Mouse (Mus musculus): ENCODE data around the gene Ccdc159. TPM values are rescaled to one million over a fixed set of nuclear protein-coding genes. Genes with fewer than 3 reads are reported as not detected.
A peak's percentile ranks its signal among the peaks of the same experiment; 100 is the strongest.

The Ccdc159 gene
- polyA plus RNA-seq, 1 experiment from 2014 or later, result 8.1 TPM

DNA sequence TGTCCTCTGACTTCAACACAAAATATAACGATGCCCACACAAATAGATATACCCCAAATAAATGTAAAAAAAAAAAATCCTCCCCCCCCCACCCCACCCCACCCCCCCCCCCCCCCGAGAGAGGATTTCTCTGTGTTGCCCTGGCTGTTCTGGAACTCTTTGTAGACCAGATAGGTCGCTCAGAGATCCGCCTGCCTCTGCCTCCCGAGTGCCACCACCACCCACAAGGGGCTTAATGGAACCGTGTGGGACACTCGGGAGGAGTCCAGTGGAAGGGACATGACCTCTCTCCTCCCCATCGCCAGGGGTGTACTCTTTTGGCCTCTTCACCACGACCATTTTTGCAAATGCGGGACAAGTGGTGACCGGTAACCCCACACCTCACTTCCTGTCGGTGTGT, 15.8 kb downstream of the Ccdc159 start:
- Histone ChIP-seq H3K27ac (ENCODE audit: low read depth, low read length) (no peak overlapping the region), H3K36me3 (ENCODE audit: control insufficient read depth, insufficient read depth, low read length) (peaks cover 11% of the 10 kb centered on the region; the same call in 1 of the 2 replicates), H3K4me1 (ENCODE audit: control insufficient read depth, insufficient read depth, low read length) (peaks cover 6% of the 10 kb centered on the region), H3K9me3 (ENCODE audit: control insufficient read depth, low read length) (no peaks in the 10 kb centered on the region), H3K4me3 (ENCODE audit: low read depth, low read length) (no peak overlapping the region), H3K4me2 (ENCODE audit: low read depth, low read length) (no peak overlapping the region), H3K27me3 (ENCODE audit: control insufficient read depth, insufficient read depth, low read length) (no peaks in the 10 kb centered on the region), H3K9ac (replicated peaks; ENCODE audit: low read depth, low read length) (no peak overlapping the region)
- no peak for ATAC-seq (ENCODE audit: low read depth)
- WGBS, result 79% methylated on average over 12 of the region's 12 CpGs

DNA sequence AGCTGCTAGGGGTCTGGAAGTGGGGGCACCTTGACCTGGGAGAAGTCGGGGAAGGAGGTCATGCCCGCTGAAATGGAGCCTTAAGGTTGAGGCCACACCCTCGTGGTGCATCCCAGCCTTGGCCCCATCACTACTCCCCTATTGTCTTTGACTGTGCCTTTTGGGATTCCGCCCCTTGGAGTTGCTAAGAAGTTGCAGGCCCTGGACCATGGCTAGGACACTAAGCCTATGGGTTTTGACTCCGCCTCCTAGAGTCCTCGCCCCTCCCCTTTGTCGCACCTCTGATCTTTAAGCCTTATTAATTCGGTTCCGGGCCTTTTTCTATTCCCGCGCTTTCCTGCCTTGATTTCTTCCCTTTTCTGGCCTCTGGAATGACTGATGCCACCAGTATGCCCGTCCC, 16.4 kb downstream of the Ccdc159 start:
- no peak overlapping the region for H3K9ac ChIP-seq (replicated peaks; ENCODE audit: low read depth, low read length)
- no peaks in the 10 kb centered on the region for H3K9me3 ChIP-seq (ENCODE audit: control insufficient read depth, low read length)
- 0 out of 2 replicates have a peak, but pooled peaks have one; percentile 22 for ATAC-seq (ENCODE audit: low read depth)
- H3K27ac ChIP-seq (ENCODE audit: low read depth, low read length), result no peak overlapping the region
- H3K4me3 ChIP-seq (ENCODE audit: low read depth, low read length), result no peak overlapping the region
- H3K36me3 ChIP-seq (ENCODE audit: control insufficient read depth, insufficient read depth, low read length), result peaks cover 11% of the 10 kb centered on the region; the same call in 1 of the 2 replicates
- WGBS, result 51% methylated on average over 12 of the region's 12 CpGs
- no peaks in the 10 kb centered on the region for H3K27me3 ChIP-seq (ENCODE audit: control insufficient read depth, insufficient read depth, low read length)
- H3K4me2 ChIP-seq (ENCODE audit: low read depth, low read length), result no peak overlapping the region
- no peaks in the 10 kb centered on the region for H3K4me1 ChIP-seq (ENCODE audit: control insufficient read depth, insufficient read depth, low read length)

DNA sequence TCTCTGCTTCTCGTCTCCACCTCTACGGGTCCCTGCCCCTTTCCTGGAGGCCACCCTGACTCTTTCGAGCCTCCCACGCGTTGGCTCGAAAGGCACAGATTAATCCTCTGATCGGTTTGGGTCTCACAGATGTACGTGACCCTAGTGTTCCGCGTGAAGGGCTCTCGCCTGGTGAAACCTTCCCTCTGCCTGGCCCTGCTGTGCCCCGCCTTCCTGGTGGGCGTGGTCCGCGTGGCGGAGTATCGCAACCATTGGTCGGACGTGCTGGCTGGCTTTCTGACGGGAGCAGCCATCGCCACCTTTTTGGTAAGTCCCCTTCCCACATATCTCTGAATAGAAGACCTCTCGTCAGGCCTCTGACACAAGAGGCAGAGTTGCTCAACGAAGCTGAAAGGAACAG, 17.0 kb downstream of the Ccdc159 start:
- WGBS, result 20% methylated on average over 23 of the region's 23 CpGs
- H3K4me2 ChIP-seq (ENCODE audit: low read depth, low read length), result no peak overlapping the region
- H3K4me1 ChIP-seq (ENCODE audit: control insufficient read depth, insufficient read depth, low read length), result no peaks in the 10 kb centered on the region
- H3K36me3 ChIP-seq (ENCODE audit: control insufficient read depth, insufficient read depth, low read length), result peaks cover 11% of the 10 kb centered on the region; the same call in 1 of the 2 replicates
- H3K27ac ChIP-seq (ENCODE audit: low read depth, low read length), result no peak overlapping the region
- no peak overlapping the region for H3K9ac ChIP-seq (replicated peaks; ENCODE audit: low read depth, low read length)
- H3K4me3 ChIP-seq (ENCODE audit: low read depth, low read length), result no peak overlapping the region
- ATAC-seq (ENCODE audit: low read depth), result no peak
- no peaks in the 10 kb centered on the region for H3K9me3 ChIP-seq (ENCODE audit: control insufficient read depth, low read length)
- no peaks in the 10 kb centered on the region for H3K27me3 ChIP-seq (ENCODE audit: control insufficient read depth, insufficient read depth, low read length)

DNA sequence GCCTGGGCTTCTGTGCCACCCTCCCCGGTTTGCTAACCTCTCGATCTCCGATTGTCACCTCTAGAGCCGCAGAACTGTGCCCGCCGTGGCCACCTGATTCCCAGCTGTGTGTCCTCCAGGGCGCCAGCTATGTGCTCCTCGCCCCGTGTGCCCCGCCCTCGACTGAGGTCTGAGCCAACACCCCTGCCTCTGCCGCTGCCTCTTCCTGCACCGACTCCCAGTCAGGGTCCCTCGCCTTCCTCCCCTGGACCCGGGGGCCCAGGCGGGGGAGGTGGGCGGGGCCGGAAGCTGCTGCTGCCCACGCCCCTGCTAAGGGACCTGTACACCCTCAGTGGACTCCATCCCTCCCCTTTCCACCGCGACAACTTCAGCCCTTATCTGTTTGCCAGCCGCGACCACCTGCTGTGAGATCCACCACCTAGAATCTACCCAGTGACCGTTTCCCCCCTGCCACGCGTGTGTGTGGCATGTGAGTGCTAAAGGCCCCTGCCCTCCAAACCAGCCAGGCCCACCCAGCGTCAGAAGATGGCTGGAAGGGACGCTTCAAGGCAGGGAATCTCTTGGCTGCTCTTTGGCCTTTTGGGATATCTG, 20.4 kb downstream of the Ccdc159 start:
- no peak overlapping the region for H3K27ac ChIP-seq (ENCODE audit: low read depth, low read length)
- H3K4me2 ChIP-seq (ENCODE audit: low read depth, low read length), result no peak overlapping the region
- H3K4me3 ChIP-seq (ENCODE audit: low read depth, low read length), result no peak overlapping the region
- H3K4me1 ChIP-seq (ENCODE audit: control insufficient read depth, insufficient read depth, low read length), result no peaks in the 10 kb centered on the region
- H3K9me3 ChIP-seq (ENCODE audit: control insufficient read depth, low read length), result no peaks in the 10 kb centered on the region
- WGBS, result 8% methylated on average over 28 of the region's 28 CpGs
- H3K36me3 ChIP-seq (ENCODE audit: control insufficient read depth, insufficient read depth, low read length), result 0 out of 2 replicates have a peak, but pooled peaks cover 5% of the 10 kb centered on the region
- H3K9ac ChIP-seq (replicated peaks; ENCODE audit: low read depth, low read length), result no peak overlapping the region
- no peaks in the 10 kb centered on the region for H3K27me3 ChIP-seq (ENCODE audit: control insufficient read depth, insufficient read depth, low read length)
- no peak for ATAC-seq (ENCODE audit: low read depth)

DNA sequence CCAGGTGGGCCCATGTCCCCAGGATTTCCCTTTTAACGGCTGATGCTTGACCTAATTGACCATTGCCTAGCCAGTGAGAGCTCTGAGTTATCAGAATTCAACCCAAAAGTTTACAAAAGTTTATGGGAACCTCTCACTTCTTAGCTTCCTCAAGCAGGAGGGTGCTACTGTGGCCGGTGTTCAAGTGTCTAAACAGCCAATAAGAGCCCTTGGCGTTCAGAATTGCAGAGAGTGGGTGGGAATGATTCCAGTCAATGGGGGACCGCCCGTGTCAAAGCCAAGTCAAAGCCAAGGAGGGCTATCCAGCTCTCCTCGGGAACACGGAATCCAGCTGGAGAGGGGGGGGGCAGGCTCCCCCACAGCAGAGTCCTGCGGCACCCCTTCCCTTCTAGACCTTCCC, 20.9 kb downstream of the Ccdc159 start:
- Histone ChIP-seq H3K4me1 (ENCODE audit: control insufficient read depth, insufficient read depth, low read length) (no peaks in the 10 kb centered on the region), H3K27ac (ENCODE audit: low read depth, low read length) (no peak overlapping the region), H3K36me3 (ENCODE audit: control insufficient read depth, insufficient read depth, low read length) (0 out of 2 replicates have a peak, but pooled peaks cover 5% of the 10 kb centered on the region), H3K9ac (replicated peaks; ENCODE audit: low read depth, low read length) (no peak overlapping the region), H3K27me3 (ENCODE audit: control insufficient read depth, insufficient read depth, low read length) (no peaks in the 10 kb centered on the region), H3K4me3 (ENCODE audit: low read depth, low read length) (no peak overlapping the region), H3K4me2 (ENCODE audit: low read depth, low read length) (no peak overlapping the region), H3K9me3 (ENCODE audit: control insufficient read depth, low read length) (no peaks in the 10 kb centered on the region)
- no peak for ATAC-seq (ENCODE audit: low read depth)
- WGBS, result 53% methylated on average over 8 of the region's 8 CpGs

DNA sequence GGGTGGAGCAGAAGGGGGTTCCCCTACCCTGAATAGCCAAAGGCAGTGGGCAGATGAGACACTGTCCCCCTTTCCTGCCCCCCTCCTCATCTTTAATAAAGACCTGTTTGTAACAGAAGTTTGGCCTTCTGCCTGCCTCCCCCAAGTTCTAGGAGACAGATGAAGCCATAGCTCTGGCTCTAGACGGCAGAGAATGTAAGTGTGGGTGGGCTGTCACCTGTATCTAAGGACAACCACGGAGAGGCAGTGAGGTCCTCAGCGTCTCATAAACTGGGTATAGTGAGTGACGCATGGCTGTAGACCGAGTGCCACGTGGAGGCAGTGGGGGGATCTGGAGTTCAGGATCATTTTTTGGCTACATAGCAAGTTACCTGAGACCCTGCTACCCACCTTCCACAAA, 21.5 kb downstream of the Ccdc159 start:
- 70% methylated on average over 6 of the region's 6 CpGs for WGBS
- Histone ChIP-seq H3K27ac (ENCODE audit: low read depth, low read length) (no peak overlapping the region), H3K9me3 (ENCODE audit: control insufficient read depth, low read length) (no peaks in the 10 kb centered on the region), H3K4me1 (ENCODE audit: control insufficient read depth, insufficient read depth, low read length) (no peaks in the 10 kb centered on the region), H3K36me3 (ENCODE audit: control insufficient read depth, insufficient read depth, low read length) (0 out of 2 replicates have a peak, but pooled peaks cover 5% of the 10 kb centered on the region), H3K9ac (replicated peaks; ENCODE audit: low read depth, low read length) (no peak overlapping the region), H3K4me3 (ENCODE audit: low read depth, low read length) (no peak overlapping the region), H3K27me3 (ENCODE audit: control insufficient read depth, insufficient read depth, low read length) (no peaks in the 10 kb centered on the region), H3K4me2 (ENCODE audit: low read depth, low read length) (no peak overlapping the region)
- no peak for ATAC-seq (ENCODE audit: low read depth)

DNA sequence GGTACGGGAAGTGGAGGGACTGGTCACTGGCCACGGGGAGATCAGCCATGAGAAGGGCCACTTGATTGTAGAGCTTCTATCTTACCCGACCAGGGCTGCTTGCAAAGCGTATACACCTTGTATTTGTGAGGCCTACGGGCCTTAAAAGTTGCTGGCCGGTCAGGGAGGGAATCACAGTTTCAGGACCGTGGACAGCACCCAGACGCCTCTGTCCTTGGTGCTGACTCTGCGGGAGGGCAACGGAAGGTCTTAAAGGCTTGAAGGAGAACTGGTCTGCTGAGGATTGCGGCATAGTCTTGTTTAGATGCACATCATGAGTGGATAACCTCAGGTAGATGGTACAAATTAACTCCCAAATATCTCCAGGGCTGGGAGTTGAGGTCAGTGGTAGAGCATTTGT, 23.1 kb downstream of the Ccdc159 start:
- 23% methylated on average over 11 of the region's 11 CpGs for WGBS
- no peak overlapping the region for H3K4me2 ChIP-seq (ENCODE audit: low read depth, low read length)
- H3K4me3 ChIP-seq (ENCODE audit: low read depth, low read length), result no peak overlapping the region
- 0 out of 2 replicates have a peak, but pooled peaks cover 5% of the 10 kb centered on the region for H3K36me3 ChIP-seq (ENCODE audit: control insufficient read depth, insufficient read depth, low read length)
- H3K27ac ChIP-seq (ENCODE audit: low read depth, low read length), result no peak overlapping the region
- no peak for ATAC-seq (ENCODE audit: low read depth)
- H3K4me1 ChIP-seq (ENCODE audit: control insufficient read depth, insufficient read depth, low read length), result no peaks in the 10 kb centered on the region
- H3K9ac ChIP-seq (replicated peaks; ENCODE audit: low read depth, low read length), result no peak overlapping the region
- H3K27me3 ChIP-seq (ENCODE audit: control insufficient read depth, insufficient read depth, low read length), result no peaks in the 10 kb centered on the region
- H3K9me3 ChIP-seq (ENCODE audit: control insufficient read depth, low read length), result no peaks in the 10 kb centered on the region

DNA sequence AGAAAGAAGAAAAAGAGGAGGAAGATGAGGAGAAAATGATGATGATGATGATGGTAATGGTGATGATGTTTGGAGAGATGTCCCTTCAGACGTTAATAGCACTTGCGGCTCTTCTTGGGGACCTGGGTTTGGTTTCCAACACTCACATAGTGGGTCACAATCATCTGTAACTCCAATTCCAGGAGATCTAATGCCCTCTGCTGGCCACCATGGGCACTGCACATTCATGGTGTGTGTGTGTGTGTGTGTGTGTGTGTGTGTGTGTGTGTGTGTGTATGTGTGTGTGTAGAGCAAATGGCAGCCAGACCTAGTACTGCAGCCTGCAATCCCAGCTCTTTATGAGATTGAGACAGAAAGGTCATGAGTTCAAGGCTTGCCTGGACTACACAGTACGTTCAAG, 24.7 kb downstream of the Ccdc159 start:
- no peaks in the 10 kb centered on the region for H3K27me3 ChIP-seq (ENCODE audit: control insufficient read depth, insufficient read depth, low read length)
- no peak overlapping the region for H3K27ac ChIP-seq (ENCODE audit: low read depth, low read length)
- WGBS, result 84% methylated on average over 3 of the region's 3 CpGs
- H3K4me3 ChIP-seq (ENCODE audit: low read depth, low read length), result no peak overlapping the region
- H3K9ac ChIP-seq (replicated peaks; ENCODE audit: low read depth, low read length), result no peak overlapping the region
- no peak for ATAC-seq (ENCODE audit: low read depth)
- no peak overlapping the region for H3K4me2 ChIP-seq (ENCODE audit: low read depth, low read length)
- H3K36me3 ChIP-seq (ENCODE audit: control insufficient read depth, insufficient read depth, low read length), result 0 out of 2 replicates have a peak, but pooled peaks cover 5% of the 10 kb centered on the region
- no peaks in the 10 kb centered on the region for H3K9me3 ChIP-seq (ENCODE audit: control insufficient read depth, low read length)
- H3K4me1 ChIP-seq (ENCODE audit: control insufficient read depth, insufficient read depth, low read length), result no peaks in the 10 kb centered on the region

DNA sequence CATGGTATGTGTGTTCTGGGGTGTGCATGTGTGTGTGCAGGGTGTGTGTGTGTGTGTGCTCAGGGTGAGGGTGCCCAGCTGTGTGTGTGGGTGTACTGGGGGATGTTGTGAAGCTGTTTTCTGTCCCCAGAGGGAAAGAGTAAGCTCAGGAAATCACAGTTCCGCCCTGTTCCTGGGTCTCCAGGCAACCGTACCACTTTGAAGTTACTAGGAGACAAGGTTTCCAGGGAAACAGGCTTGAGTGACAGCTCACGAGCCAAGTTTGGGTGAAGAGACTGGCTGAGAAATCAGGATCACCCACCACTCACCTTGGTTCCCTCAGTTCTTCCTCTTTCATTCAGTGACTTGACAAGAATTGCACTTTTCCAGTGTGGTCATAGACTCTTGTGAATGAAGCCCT, 26.3 kb downstream of the Ccdc159 start:
- no peaks in the 10 kb centered on the region for H3K4me1 ChIP-seq (ENCODE audit: control insufficient read depth, insufficient read depth, low read length)
- no peak overlapping the region for H3K4me2 ChIP-seq (ENCODE audit: low read depth, low read length)
- no peak overlapping the region for H3K27ac ChIP-seq (ENCODE audit: low read depth, low read length)
- H3K27me3 ChIP-seq (ENCODE audit: control insufficient read depth, insufficient read depth, low read length), result no peaks in the 10 kb centered on the region
- no peak overlapping the region for H3K4me3 ChIP-seq (ENCODE audit: low read depth, low read length)
- no peak overlapping the region for H3K9ac ChIP-seq (replicated peaks; ENCODE audit: low read depth, low read length)
- 3% methylated on average over 3 of the region's 3 CpGs for whole genome bisulfite sequencing
- no peaks in the 10 kb centered on the region for H3K9me3 ChIP-seq (ENCODE audit: control insufficient read depth, low read length)
- no peak for ATAC-seq (ENCODE audit: low read depth)
- no peaks in the 10 kb centered on the region for H3K36me3 ChIP-seq (ENCODE audit: control insufficient read depth, insufficient read depth, low read length)
